Mouse (Mus musculus) CD4-positive helper T cell, adult 2 months (primary cell): ENCODE data around the gene Parp3.

Experiments used
- DNase-seq: peaks from one replicate; pipeline ENCODE4 v3.0.0-alpha.2; 2012; ENCODE audit warnings: low read depth, missing footprints, low spot score

Gene Parp3

GRCm38 (mm10) chr9:106457920-106458319, 18.8 kb downstream of the Parp3 start:
- DNase-seq, result no peak

- no peak for DNase-seq
These were observed 19.6 kb downstream of the Parp3 start for GRCm38 (mm10) chr9:106457163-106457559.

GRCm38 (mm10) chr9:106456325-106457162, 20.2 kb downstream of the Parp3 start:
- no peak for DNase-seq

- DNase-seq, result no peak
These were observed 21.7 kb downstream of the Parp3 start for GRCm38 (mm10) chr9:106454888-106455681.

GRCm38 (mm10) chr9:106454071-106454761, 22.5 kb downstream of the Parp3 start:
- no peak for DNase-seq

- DNase-seq, result peak; percentile 70
These were observed 23.3 kb downstream of the Parp3 start, which contains the start of gene Pcbp4 for GRCm38 (mm10) chr9:106453271-106454070. Pcbp4 (plus strand) TSS chr9:106453291.

GRCm38 (mm10) chr9:106452821-106453220, 23.9 kb downstream of the Parp3 start:
- DNase-seq, result no peak

GRCm38 (mm10) chr9:106452351-106452750, 24.4 kb downstream of the Parp3 start:
- DNase-seq, result no peak

- no peak for DNase-seq
These were observed 24.9 kb downstream of the Parp3 start for GRCm38 (mm10) chr9:106451899-106452298.

- no peak for DNase-seq
These were observed 25.5 kb downstream of the Parp3 start for GRCm38 (mm10) chr9:106451298-106451697.

GRCm38 (mm10) chr9:106450661-106451060, 26.1 kb downstream of the Parp3 start:
- no peak for DNase-seq

GRCm38 (mm10) chr9:106449947-106450346, 26.8 kb downstream of the Parp3 start:
- DNase-seq, result no peak

GRCm38 (mm10) chr9:106448498-106449031, 28.2 kb downstream of the Parp3 start:
- peak; percentile 76 for DNase-seq

GRCm38 (mm10) chr9:106447951-106448350, 28.8 kb downstream of the Parp3 start:
- no peak for DNase-seq

GRCm38 (mm10) chr9:106447348-106447747, 29.4 kb downstream of the Parp3 start, which contains the start of the genes Abhd14b and Abhd14a:
Abhd14b (plus strand) TSS chr9:106447459.
Abhd14a (minus strand) TSS chr9:106447678.
- peak; percentile 75 for DNase-seq

GRCm38 (mm10) chr9:106444836-106445235, 31.9 kb downstream of the Parp3 start:
- DNase-seq, result no peak

GRCm38 (mm10) chr9:106442680-106443079, 34.1 kb downstream of the Parp3 start:
- DNase-seq, result no peak

GRCm38 (mm10) chr9:106436566-106436965, 40.2 kb downstream of the Parp3 start:
- no peak for DNase-seq

GRCm38 (mm10) chr9:106433389-106433788, 43.4 kb downstream of the Parp3 start:
- no peak for DNase-seq

GRCm38 (mm10) chr9:106430015-106430264, 46.8 kb downstream of the Parp3 start:
- DNase-seq, result no peak
